Mouse (Mus musculus): Measurements from ENCODE around the gene Mapk6. TPM values are rescaled to one million over a fixed set of nuclear protein-coding genes. Genes with fewer than 3 reads are reported as not detected.
A peak's percentile ranks its signal among the peaks of the same experiment; 100 is the strongest.
"Not testable (repeated sequence)": the region's sequence is repeated elsewhere in the genome, so short reads cannot be mapped to it uniquely, and the experiment has no call there.

Mapk6 gene
- total and polyA plus RNA-seq, 3 experiments, result 8.5 to 39.0 (median 36.2) TPM

- no peak for DNase-seq
Observed at GRCm38 (mm10) chr9:75382825-75383224, 27.0 kb downstream of the Mapk6 start.

- no peak for DNase-seq
Observed at GRCm38 (mm10) chr9:75378774-75379173, 31.0 kb downstream of the Mapk6 start.

GRCm38 (mm10) chr9:75376428-75376827 lies 33.4 kb downstream of the Mapk6 start:
- DNase-seq, result no peak

GRCm38 (mm10) chr9:75375606-75376005 lies 34.2 kb downstream of the Mapk6 start:
- DNase-seq, result peak; percentile 18

GRCm38 (mm10) chr9:75368779-75369178 lies 41.0 kb downstream of the Mapk6 start:
- no peak for DNase-seq

- peak; percentile 58 for DNase-seq
Observed at GRCm38 (mm10) chr9:75366191-75366590, 43.6 kb downstream of the Mapk6 start.

- no peak for DNase-seq
Observed at GRCm38 (mm10) chr9:75365195-75365594, 44.6 kb downstream of the Mapk6 start.

- DNase-seq, result not testable (repeated sequence)
Observed at GRCm38 (mm10) chr9:75363702-75364101, 46.1 kb downstream of the Mapk6 start.

GRCm38 (mm10) chr9:75363001-75363400 lies 46.8 kb downstream of the Mapk6 start:
- DNase-seq, result peak; percentile 39

- no peak for DNase-seq
Observed at GRCm38 (mm10) chr9:75362201-75362600, 47.6 kb downstream of the Mapk6 start.

- peak; percentile 74 for DNase-seq
Observed at GRCm38 (mm10) chr9:75361699-75362098, 48.1 kb downstream of the Mapk6 start.

- no peak for DNase-seq
Observed at GRCm38 (mm10) chr9:75357087-75357654, 52.6 kb downstream of the Mapk6 start.

- no peak for DNase-seq
Observed at GRCm38 (mm10) chr9:75355783-75356182, 54.0 kb downstream of the Mapk6 start.

GRCm38 (mm10) chr9:75353094-75353493 lies 56.7 kb downstream of the Mapk6 start:
- DNase-seq, result no peak

- peak; percentile 33 for DNase-seq
Observed at GRCm38 (mm10) chr9:75348641-75349040, 61.2 kb downstream of the Mapk6 start.

GRCm38 (mm10) chr9:75348066-75348465 lies 61.7 kb downstream of the Mapk6 start:
- DNase-seq, result no peak

GRCm38 (mm10) chr9:75347458-75347857 lies 62.3 kb downstream of the Mapk6 start, which contains the start of gene Bcl2l10:
Bcl2l10 (plus strand) TSS chr9:75347758.
- DNase-seq, result no peak

- no peak for DNase-seq
Observed at GRCm38 (mm10) chr9:75342433-75342832, 67.4 kb downstream of the Mapk6 start.

GRCm38 (mm10) chr9:75338016-75338415 lies 71.8 kb downstream of the Mapk6 start:
- DNase-seq, result no peak

- DNase-seq, result no peak
Observed at GRCm38 (mm10) chr9:75334440-75334839, 75.4 kb downstream of the Mapk6 start.

GRCm38 (mm10) chr9:75330821-75331220 lies 79.0 kb downstream of the Mapk6 start:
- DNase-seq, result no peak

- DNase-seq, result no peak
Observed at GRCm38 (mm10) chr9:75328047-75328446, 81.8 kb downstream of the Mapk6 start.

- DNase-seq, result no peak
Observed at GRCm38 (mm10) chr9:75322099-75322885, 87.5 kb downstream of the Mapk6 start.

GRCm38 (mm10) chr9:75319365-75319764 lies 90.4 kb downstream of the Mapk6 start:
- DNase-seq, result peak; percentile 21
